Mouse (Mus musculus): ENCODE data around the gene Dbndd2. TPM values are rescaled to one million over a fixed set of nuclear protein-coding genes. Genes with fewer than 3 reads are reported as not detected.

Gene Dbndd2
- polyA plus RNA-seq, 1 experiment from 2014 or later, result 12.0 TPM

- H3K4me2 ChIP-seq, result no peak overlapping the region
- WGBS, result 88% methylated on average over 2 of the region's 2 CpGs
- peaks cover 27% of the 10 kb centered on the region for H3K27me3 ChIP-seq
- no peak overlapping the region for H3K4me3 ChIP-seq
- H3K36me3 ChIP-seq, result no peaks in the 10 kb centered on the region
- H3K9ac ChIP-seq, result no peak overlapping the region
- peaks cover 21% of the 10 kb centered on the region for H3K4me1 ChIP-seq (replicated peaks)
- ATAC-seq (ENCODE audit: low FRiP score), result no peak
- no peak overlapping the region for H3K27ac ChIP-seq
- H3K9me3 ChIP-seq, result no peaks in the 10 kb centered on the region
These were observed 41.2 kb upstream of the Dbndd2 start for GRCm38 (mm10) chr2:164444701-164445100.

DNA sequence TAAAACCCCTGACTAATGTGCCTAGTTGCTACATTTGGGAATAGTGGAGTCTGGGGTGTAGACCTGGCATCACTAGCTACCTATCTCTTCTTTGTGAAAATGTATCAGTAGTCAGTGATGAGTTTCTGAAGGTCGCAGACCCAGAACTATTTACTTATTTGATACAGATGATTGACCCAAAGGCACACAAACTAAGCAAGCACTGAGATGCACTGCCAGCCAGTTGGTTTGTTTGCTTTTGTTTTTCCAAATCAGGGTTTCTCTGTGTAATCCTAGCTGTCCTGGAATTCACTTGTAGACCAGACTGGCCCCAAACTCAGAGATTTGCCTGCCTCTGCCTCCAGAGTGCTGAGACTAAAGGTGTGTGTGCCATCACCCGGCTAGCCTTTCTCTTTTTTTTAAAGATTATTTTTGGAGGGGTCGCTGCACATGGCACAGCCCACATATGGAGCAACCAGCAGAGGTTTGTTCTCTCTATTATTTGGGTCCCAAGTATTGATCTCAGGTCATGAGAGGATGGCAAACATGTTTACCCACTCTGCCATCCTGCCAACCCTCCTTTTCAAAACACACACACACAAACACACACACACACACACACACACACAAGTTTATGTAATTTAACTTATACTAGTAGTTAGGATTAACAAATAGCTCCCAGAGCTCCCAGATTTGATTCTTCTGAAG is 40.4 kb upstream of the Dbndd2 start:
- Histone ChIP-seq H3K27ac (no peak overlapping the region), H3K4me3 (no peak overlapping the region), H3K27me3 (peaks cover 22% of the 10 kb centered on the region), H3K9ac (no peak overlapping the region), H3K36me3 (no peaks in the 10 kb centered on the region), H3K4me2 (no peak overlapping the region), H3K4me1 (replicated peaks) (peaks cover 21% of the 10 kb centered on the region), H3K9me3 (no peaks in the 10 kb centered on the region)
- 86% methylated on average over 3 of the region's 3 CpGs for WGBS
- no peak for ATAC-seq (ENCODE audit: low FRiP score)

- Histone ChIP-seq H3K27me3 (peaks cover 17% of the 10 kb centered on the region), H3K9ac (no peak overlapping the region), H3K4me3 (no peak overlapping the region), H3K27ac (no peak overlapping the region), H3K4me1 (replicated peaks) (peaks cover 21% of the 10 kb centered on the region), H3K36me3 (no peaks in the 10 kb centered on the region), H3K4me2 (no peak overlapping the region), H3K9me3 (no peaks in the 10 kb centered on the region)
- no peak for ATAC-seq (ENCODE audit: low FRiP score)
- 87% methylated on average over 3 of the region's 3 CpGs for WGBS
These were observed 39.8 kb upstream of the Dbndd2 start for GRCm38 (mm10) chr2:164446086-164446469.

GRCm38 (mm10) chr2:164448140-164448539 is 37.8 kb upstream of the Dbndd2 start:
- Histone ChIP-seq H3K36me3 (no peaks in the 10 kb centered on the region), H3K9me3 (no peaks in the 10 kb centered on the region), H3K4me2 (no peak overlapping the region), H3K9ac (no peak overlapping the region), H3K4me1 (replicated peaks) (peaks cover 7% of the 10 kb centered on the region), H3K27me3 (no peaks in the 10 kb centered on the region; the same call in 1 of the 2 replicates), H3K4me3 (no peak overlapping the region), H3K27ac (no peak overlapping the region)
- WGBS, result 88% methylated on average over 1 of the region's 1 CpGs
- ATAC-seq (ENCODE audit: low FRiP score), result no peak

DNA sequence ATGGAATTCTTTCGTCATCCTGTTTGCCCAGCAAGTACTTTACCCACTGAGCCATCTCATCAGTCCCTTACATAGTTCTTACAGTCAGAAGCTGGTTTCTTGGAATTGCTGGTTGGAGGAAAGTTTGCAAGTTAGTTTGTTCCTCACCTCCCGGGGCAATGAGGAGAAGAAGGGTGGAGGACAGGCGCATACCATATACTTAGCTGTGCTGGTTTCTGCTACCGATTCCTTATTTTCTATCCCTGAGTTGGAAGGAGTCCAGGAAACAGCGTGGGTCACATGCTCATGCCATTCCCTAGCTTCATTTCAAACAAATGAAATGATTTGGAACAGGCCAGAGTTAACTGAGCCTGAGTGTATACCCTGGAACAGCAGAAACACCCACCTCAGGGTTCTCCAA is 37.0 kb upstream of the Dbndd2 start:
- Histone ChIP-seq H3K27ac (no peak overlapping the region), H3K9ac (no peak overlapping the region), H3K4me1 (replicated peaks) (no peaks in the 10 kb centered on the region), H3K4me3 (no peak overlapping the region), H3K36me3 (no peaks in the 10 kb centered on the region), H3K27me3 (no peaks in the 10 kb centered on the region; the same call in 1 of the 2 replicates), H3K4me2 (no peak overlapping the region), H3K9me3 (no peaks in the 10 kb centered on the region)
- ATAC-seq (ENCODE audit: low FRiP score), result no peak
- 82% methylated on average over 5 of the region's 5 CpGs for WGBS

DNA sequence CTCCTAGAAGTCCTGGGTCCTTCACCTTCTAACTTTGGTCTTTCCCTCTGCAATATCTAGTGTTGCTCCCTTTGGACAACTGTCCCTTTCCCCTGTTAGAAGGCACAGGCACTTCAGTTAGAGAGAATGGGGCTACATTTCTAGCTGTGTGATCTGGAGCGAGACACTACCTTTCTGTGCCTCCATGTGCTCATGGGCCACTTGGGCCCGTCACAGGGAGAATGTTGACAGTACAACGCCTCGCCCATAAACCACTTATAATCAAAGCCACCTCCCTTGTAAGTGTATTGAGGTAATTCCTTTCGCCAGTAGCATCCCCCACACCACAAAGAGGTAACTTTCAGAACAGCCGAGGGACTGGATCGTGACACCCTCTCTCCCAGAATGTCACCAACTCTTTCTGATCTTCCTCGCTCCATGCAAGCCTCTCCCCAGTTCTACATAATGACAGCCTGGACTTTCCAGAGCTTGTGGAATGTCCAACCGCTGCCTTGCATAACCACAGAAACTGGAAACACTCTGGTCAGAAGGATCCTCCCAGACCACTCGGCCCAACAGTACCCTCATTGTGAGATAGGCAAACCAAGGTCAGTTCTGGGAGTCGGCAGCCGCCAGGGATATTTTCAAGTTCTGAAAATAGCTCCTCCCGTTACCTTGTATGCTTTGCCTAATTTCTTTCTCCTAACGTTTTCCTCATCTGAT is 36.4 kb upstream of the Dbndd2 start:
- ATAC-seq (ENCODE audit: low FRiP score), result no peak
- WGBS, result 92% methylated on average over 14 of the region's 14 CpGs
- Histone ChIP-seq H3K27me3 (no peaks in the 10 kb centered on the region), H3K4me2 (no peak overlapping the region), H3K27ac (no peak overlapping the region), H3K4me3 (no peak overlapping the region), H3K4me1 (replicated peaks) (no peaks in the 10 kb centered on the region), H3K9me3 (no peaks in the 10 kb centered on the region), H3K36me3 (no peaks in the 10 kb centered on the region), H3K9ac (no peak overlapping the region)

DNA sequence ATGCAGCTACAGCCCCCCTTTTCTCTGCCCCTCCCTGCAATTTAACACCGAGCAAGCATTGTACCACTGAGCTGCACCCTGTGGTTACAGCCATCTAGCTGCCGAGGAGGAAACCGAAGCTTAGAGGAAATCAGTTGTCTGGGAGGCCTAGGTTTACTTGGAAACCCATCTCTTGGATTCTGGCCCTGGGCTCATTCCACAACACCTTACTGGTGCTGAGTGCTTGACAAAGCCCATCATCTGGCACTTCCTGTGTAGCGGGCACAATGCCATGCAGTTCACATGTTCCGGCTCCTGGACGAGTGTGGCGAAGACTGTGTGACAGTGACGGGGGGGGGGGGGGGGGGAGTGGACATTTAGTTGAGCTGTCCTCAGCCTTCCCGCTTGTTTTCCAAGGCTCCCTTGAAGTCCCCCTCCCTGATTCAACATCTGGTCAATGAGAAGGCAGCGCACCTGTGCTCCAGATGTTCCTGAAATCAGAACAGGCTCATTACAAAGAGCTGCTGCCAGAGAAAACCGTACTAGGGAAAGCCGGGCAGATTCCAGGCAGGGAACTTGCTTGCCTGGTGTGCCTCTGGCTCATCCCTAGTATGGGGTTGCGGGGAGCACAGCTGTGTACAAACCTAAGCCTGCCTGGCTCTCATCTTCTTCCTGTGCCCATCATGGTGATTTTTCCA is 33.8 kb upstream of the Dbndd2 start:
- ATAC-seq (ENCODE audit: low FRiP score), result no peak
- H3K4me2 ChIP-seq, result no peak overlapping the region

DNA sequence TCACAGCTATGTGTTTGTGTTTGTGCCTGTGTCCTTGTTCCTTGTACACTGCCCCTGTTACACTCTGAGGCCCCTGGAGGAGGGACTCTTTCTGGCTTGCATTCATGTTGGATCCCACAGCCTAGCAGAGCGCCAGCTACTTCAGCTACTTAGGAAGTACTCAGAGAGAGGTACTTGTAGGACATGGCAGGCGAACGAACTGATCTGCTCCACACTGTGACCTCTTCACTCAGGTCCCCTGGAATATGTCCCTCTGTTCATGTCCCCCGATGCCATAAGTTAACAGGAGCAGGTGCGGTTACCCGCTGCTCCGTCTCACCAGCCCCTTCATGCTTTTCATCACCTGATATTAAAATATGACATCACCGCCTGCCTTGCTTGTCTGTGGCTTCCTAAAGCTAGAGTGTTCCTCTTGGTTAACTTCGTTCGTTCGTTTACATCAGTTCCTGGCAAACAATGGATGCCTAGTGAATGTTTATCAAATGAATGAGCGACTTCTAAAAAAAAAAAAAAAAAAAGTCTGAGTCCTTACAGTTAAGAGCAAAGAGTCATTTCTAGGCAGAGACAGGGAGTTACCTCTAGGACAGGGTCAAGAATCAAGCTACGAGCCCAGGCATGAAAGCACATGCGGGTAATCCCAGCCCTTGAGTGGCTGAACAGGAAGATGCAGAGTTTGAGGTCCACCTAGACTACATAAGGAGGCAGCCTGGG is 32.7 kb upstream of the Dbndd2 start:
- Histone ChIP-seq H3K9ac (no peak overlapping the region), H3K4me2 (no peak overlapping the region), H3K9me3 (no peaks in the 10 kb centered on the region), H3K27me3 (no peaks in the 10 kb centered on the region), H3K4me1 (replicated peaks) (peaks cover 8% of the 10 kb centered on the region; the same call in 1 of the 2 replicates), H3K36me3 (no peaks in the 10 kb centered on the region), H3K27ac (no peak overlapping the region), H3K4me3 (no peak overlapping the region)
- no peak for ATAC-seq (ENCODE audit: low FRiP score)
- 84% methylated on average over 14 of the region's 14 CpGs for WGBS

More for the DNA sequence above, 33.8 kb upstream of the Dbndd2 start:
- Histone ChIP-seq H3K27ac (no peak overlapping the region), H3K9ac (no peak overlapping the region), H3K4me3 (no peak overlapping the region), H3K36me3 (no peaks in the 10 kb centered on the region), H3K9me3 (no peaks in the 10 kb centered on the region), H3K4me1 (replicated peaks) (peaks cover 8% of the 10 kb centered on the region; the same call in 1 of the 2 replicates), H3K27me3 (no peaks in the 10 kb centered on the region)
- WGBS, result 49% methylated on average over 13 of the region's 13 CpGs

DNA sequence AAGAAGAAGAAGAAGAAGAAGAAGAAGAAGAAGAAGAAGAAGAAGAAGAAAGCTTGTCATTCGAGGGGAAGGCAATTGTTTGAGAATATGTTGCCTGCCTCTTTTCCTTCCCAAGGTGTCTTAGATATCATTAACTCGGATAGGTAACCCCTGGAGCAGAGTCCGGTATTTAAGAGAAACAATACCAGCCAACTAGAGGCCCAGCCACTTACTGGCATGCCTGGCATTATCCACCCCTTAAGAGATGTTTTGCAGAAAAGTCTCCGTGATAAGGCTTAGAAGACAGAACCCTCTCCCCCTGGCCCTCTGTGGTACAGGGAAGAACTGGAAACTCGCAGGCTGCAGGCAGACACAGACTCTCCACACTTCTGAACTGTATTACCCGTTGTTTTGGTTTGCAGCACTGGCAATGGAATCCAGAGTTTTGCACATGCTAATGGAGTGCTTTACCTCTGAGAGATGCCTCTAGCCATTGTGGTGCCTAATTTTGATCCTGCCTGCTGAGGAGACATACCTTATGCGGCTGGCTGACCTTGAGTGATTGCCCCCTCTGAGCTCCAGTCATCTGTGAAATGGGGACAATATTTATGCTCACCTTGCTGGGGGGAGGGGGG is 31.9 kb upstream of the Dbndd2 start:
- H3K27ac ChIP-seq, result no peak overlapping the region
- H3K27me3 ChIP-seq, result no peaks in the 10 kb centered on the region
- no peak overlapping the region for H3K4me3 ChIP-seq
- no peaks in the 10 kb centered on the region for H3K36me3 ChIP-seq
- no peak for ATAC-seq (ENCODE audit: low FRiP score)
- H3K9ac ChIP-seq, result no peak overlapping the region
- H3K4me2 ChIP-seq, result no peak overlapping the region
- H3K9me3 ChIP-seq, result no peaks in the 10 kb centered on the region
- peaks cover 8% of the 10 kb centered on the region; the same call in 1 of the 2 replicates for H3K4me1 ChIP-seq (replicated peaks)
- 72% methylated on average over 7 of the region's 7 CpGs for WGBS

DNA sequence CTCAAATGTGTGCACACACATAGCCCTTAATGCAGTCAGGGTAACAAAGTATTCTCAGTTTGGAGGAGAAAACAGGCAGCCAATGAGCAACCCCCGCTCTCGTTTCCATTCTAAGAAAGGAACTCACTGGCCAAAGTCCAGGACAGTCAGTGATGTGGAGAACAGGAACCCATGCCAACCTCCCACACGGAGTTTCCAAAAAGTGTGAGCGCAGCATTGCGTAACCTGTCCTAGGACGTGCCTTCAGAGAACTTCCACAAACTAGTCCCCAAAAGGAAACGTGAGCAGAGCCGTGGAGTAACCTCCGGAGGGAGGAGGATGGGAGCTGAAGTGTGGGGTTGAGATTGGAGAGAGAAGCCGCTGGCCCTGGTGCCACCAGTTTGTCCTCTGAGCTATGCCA is 31.1 kb upstream of the Dbndd2 start:
- Histone ChIP-seq H3K27ac (no peak overlapping the region), H3K9me3 (no peaks in the 10 kb centered on the region), H3K9ac (no peak overlapping the region), H3K4me3 (no peak overlapping the region), H3K27me3 (no peaks in the 10 kb centered on the region), H3K4me1 (replicated peaks) (peaks cover 8% of the 10 kb centered on the region; the same call in 1 of the 2 replicates), H3K4me2 (no peak overlapping the region), H3K36me3 (no peaks in the 10 kb centered on the region)
- ATAC-seq (ENCODE audit: low FRiP score), result no peak
- WGBS, result 81% methylated on average over 10 of the region's 10 CpGs

DNA sequence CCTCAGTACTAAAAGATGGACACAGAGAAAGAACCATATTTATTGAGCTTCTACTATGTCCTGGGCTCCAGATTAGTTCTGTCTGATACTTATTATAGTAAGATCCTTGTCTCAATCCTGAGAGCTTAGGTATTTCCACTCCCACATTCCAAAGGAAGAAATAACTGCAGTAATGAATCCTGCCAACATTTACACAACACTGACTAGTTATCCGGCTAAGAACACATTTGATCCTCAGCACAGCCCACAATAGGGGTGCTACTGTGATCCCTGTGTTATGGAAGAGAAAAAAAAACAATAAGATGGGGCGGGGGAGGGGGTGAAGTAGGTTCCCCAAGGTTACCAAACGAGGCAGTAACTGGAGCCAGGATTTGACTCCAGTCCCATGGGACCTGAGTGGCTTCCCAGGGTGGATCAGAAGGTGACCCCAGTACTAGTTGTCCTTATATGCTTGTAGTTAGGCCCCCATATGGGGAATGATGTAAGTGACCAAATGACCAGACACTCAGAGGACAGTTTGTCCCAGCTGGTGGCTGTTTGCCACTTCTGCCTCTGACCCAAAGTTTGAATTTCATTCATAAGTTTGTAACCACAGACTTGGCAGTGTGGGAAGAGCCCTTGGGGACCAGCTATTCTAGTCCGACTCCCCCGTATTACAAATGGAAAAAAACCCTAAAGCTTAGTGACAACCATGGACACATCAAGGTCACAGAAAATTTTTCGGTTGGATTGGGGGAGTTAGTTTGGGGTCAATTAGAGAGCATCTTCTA is 30.3 kb upstream of the Dbndd2 start:
- Histone ChIP-seq H3K9me3 (no peaks in the 10 kb centered on the region), H3K36me3 (no peaks in the 10 kb centered on the region), H3K4me1 (replicated peaks) (peaks cover 8% of the 10 kb centered on the region; the same call in 1 of the 2 replicates), H3K4me2 (no peak overlapping the region), H3K4me3 (no peak overlapping the region), H3K27me3 (no peaks in the 10 kb centered on the region), H3K9ac (no peak overlapping the region), H3K27ac (no peak overlapping the region)
- WGBS, result 81% methylated on average over 6 of the region's 6 CpGs
- no peak for ATAC-seq (ENCODE audit: low FRiP score)

Measured in hindbrain, embryonic 13.5 days (tissue).